Mouse (Mus musculus) intestine, embryonic 15.5 days (tissue): ENCODE data around the gene Aph1b. TPM values are rescaled to one million over a fixed set of nuclear protein-coding genes. Genes with fewer than 3 reads are reported as not detected.
"Not testable (repeated sequence)": the region's sequence is repeated elsewhere in the genome, so short reads cannot be mapped to it uniquely, and the experiment has no call there.

Experiments used
- ATAC-seq: fragments of 200-750 bp; cut with Nextera tagmentation; 2 replicates; pipeline ENCODE4 v1.8.0; 2017; ENCODE audit warnings: moderate TSS enrichment, moderate library complexity
- H3K27ac ChIP-seq: fragments of 300-500 bp; sonication (generic); 2 replicates; pipeline ENCODE4 v1.5.1; 2015; ENCODE audit warnings: mild to moderate bottlenecking, inconsistent platforms
- H3K27me3 ChIP-seq: fragments of 300-500 bp; sonication (generic); replicated peaks from 2 replicates; pipeline ENCODE4 v1.6.1; 2015; ENCODE audit warnings: inconsistent platforms
- H3K36me3 ChIP-seq: fragments of 300-500 bp; sonication (generic); 2 replicates; pipeline ENCODE4 v1.6.1; 2015; ENCODE audit warnings: inconsistent platforms
- H3K4me1 ChIP-seq: fragments of 300-500 bp; sonication (generic); replicated peaks from 2 replicates; pipeline ENCODE4 v1.6.1; 2015; ENCODE audit warnings: inconsistent platforms
- H3K4me2 ChIP-seq: fragments of 300-500 bp; sonication (generic); replicated peaks from 2 replicates; pipeline ENCODE4 v1.6.1; 2015; ENCODE audit warnings: mild to moderate bottlenecking, inconsistent platforms
- H3K4me3 ChIP-seq: fragments of 300-500 bp; sonication (generic); replicated peaks from 2 replicates; pipeline ENCODE4 v1.5.1; 2015; ENCODE audit warnings: inconsistent platforms
- H3K9ac ChIP-seq: fragments of 300-500 bp; sonication (generic); 2 replicates; pipeline ENCODE4 v1.6.1; 2015; ENCODE audit warnings: inconsistent platforms
- H3K9me3 ChIP-seq: fragments of 300-500 bp; sonication (generic); 2 replicates; pipeline ENCODE4 v1.6.1; 2016; ENCODE audit warnings: inconsistent platforms
- WGBS: fragments of 180-500 bp; shearing (Covaris S2); methylation state at CpG from one replicate; pipeline ENCODE4 v1.1.7; 2015; 5-methylcytosine and 5-hydroxymethylcytosine counted together
- polyA plus RNA-seq: library from polyadenylated mRNA; unstranded; fragments of >200 nt; fragmentation: Nextera tagmentation; extraction: Ambion mirVana; gene quantifications from 2 replicates; pipeline ENCODE4 v1.2.1, GENCODE M21; 2015

Aph1b gene
- polyA plus RNA-seq, result 8.5 and 8.9 TPM in 2 replicates

DNA sequence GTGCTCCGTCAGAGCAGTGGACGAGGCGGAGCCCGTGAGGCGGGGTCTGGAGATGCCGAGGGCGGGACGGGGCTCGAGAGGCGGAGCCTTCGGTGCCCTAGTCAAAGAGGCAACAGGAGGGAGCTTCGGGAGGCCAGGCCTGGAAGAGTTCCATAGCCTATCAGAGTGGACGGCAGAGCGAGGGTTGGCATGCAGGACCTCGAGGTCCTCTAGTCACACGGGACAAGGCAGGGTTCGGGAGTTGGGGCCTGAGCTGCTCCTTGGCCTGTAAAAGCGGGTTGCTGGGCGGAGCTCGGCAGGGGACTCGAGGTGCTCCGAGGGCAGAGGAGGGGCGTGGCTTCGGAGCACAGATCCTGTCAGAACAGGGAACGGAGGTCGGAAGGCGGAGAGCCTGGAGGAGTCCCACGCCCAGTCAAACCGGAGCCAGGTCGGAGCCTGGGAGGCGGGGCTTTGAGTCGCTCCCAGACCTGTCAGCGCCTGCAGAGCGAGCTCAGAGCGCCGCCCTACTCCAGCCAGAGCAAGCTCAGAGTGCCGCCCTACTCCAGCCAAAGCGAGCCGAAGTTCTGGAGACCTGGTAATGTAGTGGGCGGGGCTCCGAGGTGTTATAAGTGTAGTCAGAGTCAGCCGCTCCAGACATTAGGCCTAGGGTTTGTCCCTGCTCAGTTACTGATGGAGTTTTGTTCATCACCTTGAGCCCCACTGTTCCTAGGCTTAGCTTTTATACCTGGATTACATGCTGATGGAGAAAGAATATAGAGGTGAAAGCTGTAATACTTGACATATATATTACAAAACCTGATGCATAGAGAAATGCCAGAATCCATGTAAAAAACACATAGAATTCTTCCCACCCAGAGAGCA lies at the start of gene Aph1b:
Gene Aph1b, minus strand, starts transcription at position 27 of the 861 bp plus-strand sequence.
- Histone ChIP-seq H3K27me3 (no peaks in the 10 kb centered on the region), H3K27ac (peak within 1 kb of the TSS; percentile 90), H3K36me3 (no peaks in the 10 kb centered on the region), H3K9me3 (no peaks in the 10 kb centered on the region), H3K9ac (peak within 1 kb of the TSS; percentile 72), H3K4me1 (no peaks in the 10 kb centered on the region), H3K4me3 (peak within 1 kb of the TSS; percentile 60), H3K4me2 (peak within 1 kb of the TSS; percentile 90)
- under 1% methylated on average over 42 of the region's 42 CpGs for WGBS
- ATAC-seq, result peak; percentile 99

DNA sequence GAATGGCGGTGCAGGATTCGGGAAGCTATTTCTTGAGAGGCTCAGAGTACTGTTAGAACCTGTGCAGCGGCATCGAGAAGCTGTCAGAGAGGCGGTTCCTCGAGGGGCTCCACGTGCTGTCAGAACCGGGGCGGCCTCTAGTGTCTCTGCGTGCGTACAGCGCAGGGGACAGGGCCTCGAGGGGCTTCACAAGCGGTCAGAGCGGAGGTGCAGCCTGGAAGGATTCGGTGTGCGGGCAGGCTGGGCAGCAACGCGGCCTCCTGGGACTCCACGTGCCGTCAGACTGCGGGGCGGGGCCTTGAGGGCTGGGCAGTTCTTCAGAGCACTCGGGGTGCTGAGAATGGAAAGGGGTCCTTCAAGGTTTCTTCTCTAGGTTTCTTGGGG lies 39.8 kb upstream of the Aph1b start:
- Histone ChIP-seq H3K4me2 (peak overlapping the region; percentile 99), H3K36me3 (no peaks in the 10 kb centered on the region), H3K4me3 (peak overlapping the region; percentile 63), H3K9me3 (no peaks in the 10 kb centered on the region), H3K27me3 (no peaks in the 10 kb centered on the region), H3K4me1 (peaks cover 13% of the 10 kb centered on the region; the same call in 1 of the 2 replicates), H3K9ac (peak overlapping the region; percentile 42), H3K27ac (no peak overlapping the region)
- ATAC-seq, result peak; percentile 76
- WGBS, result under 1% methylated on average over 24 of the region's 24 CpGs

DNA sequence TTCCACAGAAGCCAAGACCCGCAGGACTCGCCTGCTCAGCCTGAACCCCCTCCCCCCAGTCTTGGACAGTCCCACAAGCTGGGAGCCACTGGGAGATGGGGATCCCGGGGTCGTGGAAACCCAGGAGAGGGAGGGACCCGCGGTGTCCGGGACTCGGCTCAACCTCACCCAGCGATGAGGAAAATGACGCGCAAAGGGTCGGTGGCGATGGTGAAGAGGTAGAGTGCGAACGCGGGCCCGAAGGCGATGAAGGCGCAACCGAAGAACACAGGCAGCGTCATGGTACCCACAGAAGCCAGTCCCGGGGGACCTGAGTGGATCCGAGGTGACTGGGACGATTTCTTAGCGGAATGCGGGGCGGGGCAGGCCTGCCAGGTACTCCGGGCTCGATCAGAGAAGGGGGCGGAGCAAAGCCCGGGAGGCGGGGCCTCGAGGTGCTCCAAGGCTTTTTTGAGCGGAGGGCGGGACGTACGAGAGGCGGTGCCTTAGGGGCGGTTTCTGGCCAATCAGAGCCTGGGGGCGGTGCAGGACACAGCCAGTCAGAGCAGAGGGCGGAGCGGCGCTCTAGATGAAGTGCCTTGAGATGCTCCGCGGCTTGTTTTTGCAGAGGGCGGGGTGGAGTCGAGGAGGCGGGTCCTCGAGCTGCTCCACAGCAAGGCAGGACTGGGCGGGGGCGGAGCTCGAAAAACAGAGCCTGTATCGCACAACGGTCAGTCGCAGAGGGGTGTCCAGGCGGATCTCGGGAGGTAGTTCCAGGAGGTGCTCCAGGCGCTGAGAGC lies 39.2 kb upstream of the Aph1b start, which contains the start of gene Aph1c:
Gene Aph1c, minus strand, starts transcription at position 409 of the 779 bp plus-strand sequence.
- Histone ChIP-seq H3K9me3 (no peaks in the 10 kb centered on the region), H3K27me3 (no peaks in the 10 kb centered on the region), H3K9ac (peak within 1 kb of the TSS; percentile 53), H3K36me3 (no peaks in the 10 kb centered on the region), H3K4me1 (peaks cover 13% of the 10 kb centered on the region; the same call in 1 of the 2 replicates), H3K27ac (no peak within 1 kb of the TSS), H3K4me3 (peak within 1 kb of the TSS; percentile 63), H3K4me2 (peak within 1 kb of the TSS; percentile 99)
- ATAC-seq, result peak; percentile 100
- under 1% methylated on average over 58 of the region's 58 CpGs for WGBS

DNA sequence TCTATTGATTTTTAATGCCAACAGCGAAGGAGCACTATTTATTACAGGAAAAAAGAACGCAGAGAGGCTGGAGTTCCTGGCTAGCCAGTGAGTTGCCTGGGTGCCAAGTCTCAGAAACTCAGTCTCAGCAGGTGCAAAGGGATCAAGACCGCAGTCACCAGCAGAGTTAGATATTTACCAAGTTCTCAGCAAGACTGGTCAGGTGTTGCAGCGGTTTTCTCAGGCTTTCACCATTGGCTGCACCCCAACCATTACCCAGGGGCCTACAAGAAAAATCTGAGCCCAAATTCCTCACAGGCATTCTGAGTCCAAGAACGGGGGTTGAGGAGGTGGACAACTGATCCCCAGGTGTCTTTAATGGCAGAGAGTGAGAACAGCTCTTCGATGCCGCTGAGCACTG lies 38.6 kb upstream of the Aph1b start:
- no peak for ATAC-seq

DNA sequence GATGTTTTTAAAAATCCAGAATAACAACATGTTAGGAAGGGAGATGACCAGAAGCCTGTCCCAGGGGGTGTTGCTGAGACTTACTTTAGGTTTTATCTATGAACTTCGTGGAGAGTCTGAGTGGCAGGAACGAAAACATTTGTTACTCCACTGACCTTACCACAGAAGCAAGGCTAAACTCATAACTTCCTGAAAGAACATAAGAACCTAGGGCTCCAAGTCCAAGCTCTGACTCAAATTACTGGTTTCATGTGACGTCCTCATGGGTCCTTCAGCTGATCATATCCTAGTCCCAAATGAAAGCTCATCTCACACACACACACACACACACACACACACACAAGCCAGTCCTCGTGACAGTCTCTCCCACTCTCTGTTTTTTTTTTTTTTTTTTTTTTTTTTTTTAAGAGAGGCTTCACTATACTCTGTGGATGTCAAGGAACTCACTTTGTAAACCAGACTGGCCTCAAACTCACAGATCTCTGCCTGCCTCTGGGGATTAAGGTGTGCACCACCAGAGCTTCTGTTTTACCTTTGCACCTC lies 37.1 kb upstream of the Aph1b start:
- H3K36me3 ChIP-seq, result no peaks in the 10 kb centered on the region
- H3K4me1 ChIP-seq, result peaks cover 13% of the 10 kb centered on the region; the same call in 1 of the 2 replicates
- H3K27ac ChIP-seq, result no peak overlapping the region
- no peak for ATAC-seq
- no peaks in the 10 kb centered on the region for H3K9me3 ChIP-seq
- H3K27me3 ChIP-seq, result no peaks in the 10 kb centered on the region
- H3K9ac ChIP-seq, result no peak overlapping the region
- 56% methylated on average over 4 of the region's 4 CpGs for WGBS
- H3K4me2 ChIP-seq, result no peak overlapping the region
- no peak overlapping the region for H3K4me3 ChIP-seq

More for the DNA sequence above, 38.6 kb upstream of the Aph1b start:
- peak overlapping the region; percentile 53; the same call in 1 of the 2 replicates for H3K9ac ChIP-seq
- no peaks in the 10 kb centered on the region for H3K9me3 ChIP-seq
- peak overlapping the region; percentile 99 for H3K4me2 ChIP-seq
- H3K27ac ChIP-seq, result no peak overlapping the region
- H3K27me3 ChIP-seq, result no peaks in the 10 kb centered on the region
- H3K4me3 ChIP-seq, result peak overlapping the region; percentile 63
- H3K4me1 ChIP-seq, result peaks cover 13% of the 10 kb centered on the region; the same call in 1 of the 2 replicates
- whole genome bisulfite sequencing, result 20% methylated on average over 7 of the region's 7 CpGs
- no peaks in the 10 kb centered on the region for H3K36me3 ChIP-seq

DNA sequence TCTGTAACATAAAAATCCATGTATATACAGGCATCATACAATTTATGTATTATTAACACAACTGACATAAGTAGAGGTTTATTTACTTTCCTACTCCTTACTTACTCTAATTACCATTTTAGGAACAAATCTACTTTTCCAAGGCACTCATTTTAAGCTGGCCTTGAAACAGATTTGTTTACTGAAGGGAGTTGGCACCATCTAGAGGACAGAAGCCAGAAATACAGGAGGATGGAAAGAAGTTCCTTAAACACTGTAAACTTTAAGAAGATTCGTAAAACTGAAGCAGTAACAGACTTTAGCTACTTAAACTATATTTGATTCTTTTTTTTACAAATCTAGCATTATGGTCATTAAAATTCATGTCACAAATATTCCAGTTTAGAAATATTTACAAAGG lies 30.7 kb upstream of the Aph1b start:
- H3K4me2 ChIP-seq, result no peak overlapping the region
- no peak for ATAC-seq
- no peak overlapping the region for H3K9ac ChIP-seq
- H3K9me3 ChIP-seq, result no peaks in the 10 kb centered on the region
- H3K4me1 ChIP-seq, result no peaks in the 10 kb centered on the region
- 27% methylated on average over 1 of the region's 1 CpGs for WGBS
- H3K36me3 ChIP-seq, result no peaks in the 10 kb centered on the region
- H3K4me3 ChIP-seq, result no peak overlapping the region
- H3K27me3 ChIP-seq, result no peaks in the 10 kb centered on the region
- no peak overlapping the region for H3K27ac ChIP-seq

DNA sequence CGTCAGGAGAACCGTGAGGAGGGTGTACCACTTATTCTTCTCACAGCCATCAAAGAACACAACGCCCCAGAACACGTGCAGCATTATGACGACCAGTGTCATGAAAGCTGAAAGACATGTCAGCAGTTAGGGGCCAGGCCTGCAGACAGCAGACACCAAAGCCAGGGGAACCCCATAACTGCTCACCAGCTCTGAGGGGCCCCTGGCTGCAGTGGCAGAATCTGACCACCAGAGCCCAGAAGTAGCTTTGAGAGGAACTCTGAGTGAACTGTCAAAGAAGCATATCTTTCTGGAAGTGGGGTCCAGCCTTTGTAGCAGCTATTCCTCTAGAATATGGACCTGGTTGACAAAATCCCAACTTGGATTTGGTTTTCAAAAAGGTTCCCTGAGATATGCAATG lies 27.0 kb upstream of the Aph1b start:
- ATAC-seq, H3K27me3 ChIP-seq: not testable (repeated sequence)

DNA sequence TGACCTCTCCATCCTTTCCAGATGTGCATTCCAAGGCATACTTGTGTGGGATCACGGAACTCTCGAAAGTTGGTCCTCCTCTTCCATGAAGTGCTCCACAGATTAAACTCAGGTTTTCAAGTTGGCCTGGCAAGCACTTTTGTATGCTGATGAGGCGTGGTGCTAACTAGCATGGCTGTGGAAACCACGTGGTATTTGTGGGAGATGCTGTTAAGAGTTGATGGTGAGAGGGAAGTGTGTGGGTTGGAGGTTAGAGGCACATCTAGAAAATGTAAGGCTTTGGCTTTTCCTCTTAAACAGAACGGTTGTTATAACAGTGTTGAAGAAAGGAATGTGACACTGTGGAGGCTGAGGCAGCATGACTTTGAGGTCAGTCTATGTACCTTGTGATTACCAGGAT lies 25.7 kb upstream of the Aph1b start:
- Histone ChIP-seq H3K27ac (no peak overlapping the region), H3K36me3 (no peaks in the 10 kb centered on the region), H3K27me3 (no peaks in the 10 kb centered on the region), H3K4me3 (no peak overlapping the region), H3K9ac (no peak overlapping the region), H3K4me2 (no peak overlapping the region), H3K9me3 (no peaks in the 10 kb centered on the region), H3K4me1 (no peaks in the 10 kb centered on the region)
- WGBS, result 67% methylated on average over 5 of the region's 5 CpGs
- ATAC-seq, result no peak

More for the DNA sequence above, 27.0 kb upstream of the Aph1b start:
- H3K36me3 ChIP-seq, H3K4me3 ChIP-seq, H3K4me1 ChIP-seq, H3K9ac ChIP-seq, H3K4me2 ChIP-seq, H3K9me3 ChIP-seq, H3K27ac ChIP-seq: not testable (repeated sequence)
- WGBS, result 100% methylated on average over 1 of the region's 5 CpGs

DNA sequence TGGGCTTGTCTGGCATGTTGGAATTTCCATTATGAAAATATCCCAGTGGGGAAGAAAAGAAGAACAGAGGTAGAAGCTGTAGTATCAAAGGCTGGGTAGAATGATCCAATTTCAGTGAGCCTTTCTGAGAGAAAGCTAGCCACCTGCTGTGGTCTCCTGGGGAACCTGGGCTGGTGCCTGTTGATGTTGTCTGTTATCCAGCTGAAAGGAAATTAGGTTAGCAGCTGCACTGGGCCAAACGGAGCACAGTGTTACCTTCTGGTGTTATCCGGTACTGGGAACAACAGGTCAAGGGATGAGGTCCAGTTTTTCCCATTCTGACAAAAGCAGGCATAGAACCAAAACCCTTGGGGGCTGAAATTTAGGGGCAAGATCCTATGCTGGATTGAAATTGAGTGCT lies 18.1 kb upstream of the Aph1b start:
- no peaks in the 10 kb centered on the region for H3K9me3 ChIP-seq
- H3K9ac ChIP-seq, result no peak overlapping the region
- ATAC-seq, result no peak
- WGBS, result 40% methylated on average over 2 of the region's 2 CpGs
- no peak overlapping the region for H3K27ac ChIP-seq
- no peaks in the 10 kb centered on the region for H3K36me3 ChIP-seq
- H3K27me3 ChIP-seq, result 0 out of 2 replicates have a peak, but pooled peaks cover 3% of the 10 kb centered on the region
- no peak overlapping the region for H3K4me2 ChIP-seq
- H3K4me1 ChIP-seq, result no peaks in the 10 kb centered on the region
- H3K4me3 ChIP-seq, result no peak overlapping the region

DNA sequence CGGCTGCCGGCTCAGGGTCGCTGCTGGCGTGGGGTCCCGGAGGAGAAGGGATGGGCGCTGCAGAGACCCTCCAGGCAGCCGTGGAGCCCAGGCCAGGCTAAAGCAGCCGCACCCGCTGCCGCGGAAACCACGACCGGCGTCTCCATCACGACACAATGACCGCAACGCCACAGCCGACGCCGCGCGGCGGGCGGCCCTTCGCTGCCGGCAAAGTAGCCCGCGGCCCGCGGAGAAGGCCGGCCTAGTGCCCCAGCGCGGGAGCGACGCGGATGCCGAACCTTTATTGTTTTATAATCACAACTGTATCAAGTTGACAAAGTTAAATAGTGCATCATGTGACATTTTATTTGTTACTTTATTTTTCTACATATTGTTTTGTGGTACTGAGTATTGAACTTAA lies 10.7 kb upstream of the Aph1b start:
- H3K27ac ChIP-seq, H3K4me1 ChIP-seq, H3K9ac ChIP-seq, ATAC-seq, H3K9me3 ChIP-seq, H3K27me3 ChIP-seq, H3K36me3 ChIP-seq: not testable (repeated sequence)
- 4% methylated on average over 32 of the region's 37 CpGs for WGBS
- Histone ChIP-seq H3K4me3 (peak overlapping the region; percentile 28), H3K4me2 (peak overlapping the region; percentile 58)

DNA sequence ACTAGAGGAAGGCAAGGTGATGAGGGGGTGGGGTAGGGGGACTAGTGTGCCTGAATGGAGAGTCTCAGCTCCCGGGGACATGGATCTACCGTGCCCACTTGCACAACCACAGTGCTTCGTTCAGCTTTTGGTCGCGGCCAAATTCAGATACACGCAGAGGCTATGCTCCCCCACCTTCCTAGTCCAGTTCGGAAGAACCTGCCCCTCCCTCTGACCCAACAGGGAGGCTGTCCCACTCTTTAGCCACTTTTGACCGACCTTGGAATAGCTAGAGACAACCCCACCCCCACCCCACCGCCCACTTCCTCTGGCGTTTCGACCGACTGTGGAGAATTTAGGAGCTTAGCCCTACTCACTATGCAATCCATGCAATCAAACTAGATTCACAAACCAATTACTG lies 6.7 kb upstream of the Aph1b start:
- Histone ChIP-seq H3K27me3 (peaks cover 4% of the 10 kb centered on the region; the same call in 1 of the 2 replicates), H3K4me3 (no peak overlapping the region), H3K36me3 (no peaks in the 10 kb centered on the region), H3K4me2 (no peak overlapping the region), H3K9me3 (no peaks in the 10 kb centered on the region), H3K4me1 (no peaks in the 10 kb centered on the region), H3K9ac (no peak overlapping the region), H3K27ac (no peak overlapping the region)
- ATAC-seq, result no peak
- 36% methylated on average over 12 of the region's 12 CpGs for WGBS

DNA sequence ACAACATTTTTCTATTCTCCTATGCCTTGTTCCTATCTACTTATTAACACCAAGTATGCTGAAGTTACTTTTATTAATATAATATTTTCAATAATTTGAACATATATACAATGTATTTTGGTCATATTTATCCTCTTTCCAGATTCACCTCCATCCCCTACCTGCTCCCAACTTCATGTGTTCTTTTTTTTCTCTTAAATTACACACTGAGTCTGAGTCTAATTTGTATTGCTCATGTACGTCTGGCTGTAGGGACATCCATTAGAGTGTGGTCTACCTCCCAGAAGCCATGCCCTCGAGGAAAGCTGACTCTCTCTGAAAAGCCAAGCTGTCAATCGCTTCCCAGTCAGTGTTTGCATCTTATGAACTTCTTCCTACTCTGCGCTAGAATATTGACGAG lies 1.4 kb upstream of the Aph1b start, which contains the start of gene Gm10647:
Gene Gm10647, plus strand, starts transcription at position 301 of the 400 bp plus-strand sequence.
- no peak for ATAC-seq

More for the DNA sequence above, 1.4 kb upstream of the Aph1b start, which contains the start of gene Gm10647:
- peak within 1 kb of the TSS; percentile 60 for H3K4me3 ChIP-seq
- H3K27me3 ChIP-seq, result peaks cover 3% of the 10 kb centered on the region; the same call in 1 of the 2 replicates
- WGBS, result 70% methylated on average over 5 of the region's 5 CpGs
- no peaks in the 10 kb centered on the region for H3K36me3 ChIP-seq
- peak within 1 kb of the TSS; percentile 90 for H3K27ac ChIP-seq
- H3K9me3 ChIP-seq, result no peaks in the 10 kb centered on the region
- H3K9ac ChIP-seq, result peak within 1 kb of the TSS; percentile 9; the same call in 1 of the 2 replicates
- peak within 1 kb of the TSS; percentile 90 for H3K4me2 ChIP-seq
- H3K4me1 ChIP-seq, result no peaks in the 10 kb centered on the region
